Mouse (Mus musculus): Measurements from ENCODE around the gene Vmn1r7. TPM values are rescaled to one million over a fixed set of nuclear protein-coding genes. Genes with fewer than 3 reads are reported as not detected.

Gene Vmn1r7
- polyA plus RNA-seq (2015; fragmentation: Nextera tagmentation; extraction: Ambion mirVana) = not detected in 2 replicates

DNA sequence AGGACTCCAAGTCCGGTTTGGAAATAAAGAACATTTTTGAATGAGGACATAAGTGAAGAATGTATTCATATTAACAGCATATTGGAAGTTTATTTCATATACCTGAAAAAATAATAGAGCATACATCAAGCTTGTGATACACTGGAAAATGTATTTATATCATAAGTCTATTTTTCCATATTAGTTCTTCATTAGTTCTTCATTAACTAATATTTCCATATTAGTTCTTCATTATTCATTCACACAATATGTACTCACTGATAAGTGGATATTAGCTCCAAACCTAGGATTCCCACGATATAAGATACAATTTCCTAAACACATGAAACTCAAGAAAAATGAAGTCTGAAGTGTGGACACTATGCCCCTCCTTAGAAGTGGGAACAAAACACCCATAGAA is at the start of gene Vmn1r7:
Vmn1r7 (minus strand) TSS at position 101 of the 400 bp plus-strand sequence.

DNA sequence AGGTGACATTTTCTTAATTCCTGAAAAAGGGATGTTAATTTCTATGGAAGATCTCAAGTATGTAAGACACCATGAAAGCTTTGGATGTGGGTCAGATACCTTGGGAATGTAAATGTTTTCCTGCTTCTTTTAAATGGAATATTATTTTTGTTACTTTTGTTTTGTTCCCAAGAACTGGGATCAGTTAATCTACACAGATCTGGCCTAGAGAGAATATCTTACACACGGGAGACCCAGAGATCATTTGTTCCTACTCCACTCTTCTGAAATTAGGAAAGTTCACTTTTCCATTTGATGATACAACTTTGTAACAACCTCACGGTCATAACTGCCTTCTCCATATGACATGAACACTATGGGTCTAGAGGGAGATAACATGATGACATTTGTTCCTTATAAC is 41.4 kb upstream of the Vmn1r7 start, which contains the start of gene Vmn1r9:
Vmn1r9 (plus strand) TSS at position 301 of the 400 bp plus-strand sequence.

DNA sequence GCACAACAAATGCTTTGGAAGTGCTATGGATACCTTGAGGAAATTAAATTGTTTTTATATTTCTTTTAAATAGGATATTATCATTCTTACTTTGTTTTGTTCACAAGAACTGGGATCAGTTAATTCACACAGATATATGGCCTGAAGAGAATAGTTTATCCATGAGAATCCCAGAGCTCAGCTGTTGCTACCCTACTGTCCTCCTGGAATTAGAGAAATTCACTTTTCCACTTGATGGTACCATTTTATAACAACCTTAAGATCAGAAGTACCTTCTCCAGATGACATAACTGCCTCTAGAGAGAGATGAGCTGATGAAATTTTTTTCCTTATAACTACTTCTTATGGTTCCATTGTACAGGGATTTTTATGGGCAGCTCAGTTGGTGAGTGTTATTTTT is 6.9 kb upstream of the Vmn1r7 start, which contains the start of gene Vmn1r8:
Vmn1r8 (plus strand) TSS at position 301 of the 400 bp plus-strand sequence.

DNA sequence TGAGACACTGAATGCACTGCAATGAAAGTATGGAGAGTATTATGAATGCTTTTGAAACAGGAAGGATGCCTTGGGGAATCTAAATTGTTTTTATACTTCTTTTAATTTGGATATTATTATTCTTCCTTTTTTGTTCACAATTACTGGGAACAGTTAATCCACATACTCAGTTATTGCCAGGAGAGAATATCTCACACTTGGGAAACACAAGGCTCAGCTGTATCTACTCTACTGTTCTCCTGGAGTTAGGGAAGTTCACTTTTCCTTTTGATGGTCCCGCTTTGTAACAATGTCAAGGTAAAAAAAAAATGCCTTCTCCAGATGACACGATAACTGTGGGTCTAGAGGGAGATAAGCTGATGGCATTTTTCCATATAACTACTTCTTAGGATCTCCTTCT is 28.2 kb downstream of the Vmn1r7 start, which contains the start of gene Vmn1r6:
Vmn1r6 (plus strand) TSS at position 301 of the 400 bp plus-strand sequence.

Other genes with a start within 250 kb of the Vmn1r7 start
- gene Kbtbd2, start 227.5 kb downstream of the Vmn1r7 start, polyA plus RNA-seq (2015; fragmentation: Nextera tagmentation; extraction: Ambion mirVana) = 18.2 and 20.6 TPM in 2 replicates
- gene Fkbp9, start 193.3 kb downstream of the Vmn1r7 start, polyA plus RNA-seq (2015; fragmentation: Nextera tagmentation; extraction: Ambion mirVana) = 84.0 and 84.2 TPM in 2 replicates
- gene Nt5c3, start 101.4 kb downstream of the Vmn1r7 start, polyA plus RNA-seq (2015; fragmentation: Nextera tagmentation; extraction: Ambion mirVana) = 70.7 and 76.9 TPM in 2 replicates
- gene Vmn1r4, start 101.3 kb downstream of the Vmn1r7 start, polyA plus RNA-seq (2015; fragmentation: Nextera tagmentation; extraction: Ambion mirVana) = 0.25 and 0.49 TPM in 2 replicates
- gene Vmn1r5, start 55.1 kb downstream of the Vmn1r7 start, polyA plus RNA-seq (2015; fragmentation: Nextera tagmentation; extraction: Ambion mirVana) = not detected in 2 replicates
- not detected in 2 replicates for gene Vmn1r6, start 28.1 kb downstream of the Vmn1r7 start, polyA plus RNA-seq (2015; fragmentation: Nextera tagmentation; extraction: Ambion mirVana)
- not detected in 2 replicates for gene Vmn1r8, start 7.0 kb upstream of the Vmn1r7 start, polyA plus RNA-seq (2015; fragmentation: Nextera tagmentation; extraction: Ambion mirVana)
- gene Vmn1r9, start 41.5 kb upstream of the Vmn1r7 start, polyA plus RNA-seq (2015; fragmentation: Nextera tagmentation; extraction: Ambion mirVana) = not detected in 2 replicates
- not detected in 2 replicates for gene Vmn1r10, start 84.1 kb upstream of the Vmn1r7 start, polyA plus RNA-seq (2015; fragmentation: Nextera tagmentation; extraction: Ambion mirVana)
- gene Vmn1r11, start 108.1 kb upstream of the Vmn1r7 start, polyA plus RNA-seq (2015; fragmentation: Nextera tagmentation; extraction: Ambion mirVana) = not detected in 2 replicates
- not detected in 2 replicates for gene Vmn1r12, start 131.6 kb upstream of the Vmn1r7 start, polyA plus RNA-seq (2015; fragmentation: Nextera tagmentation; extraction: Ambion mirVana)
- not detected in 2 replicates for gene Vmn1r13, start 178.0 kb upstream of the Vmn1r7 start, polyA plus RNA-seq (2015; fragmentation: Nextera tagmentation; extraction: Ambion mirVana)
- gene Vmn1r14, start 206.4 kb upstream of the Vmn1r7 start, polyA plus RNA-seq (2015; fragmentation: Nextera tagmentation; extraction: Ambion mirVana) = not detected in 2 replicates
- not detected in 2 replicates for gene Vmn1r15, start 232.6 kb upstream of the Vmn1r7 start, polyA plus RNA-seq (2015; fragmentation: Nextera tagmentation; extraction: Ambion mirVana)